Mouse (Mus musculus) gastrocnemius, adult 2 months (tissue): ENCODE results near the gene Gm20388. TPM values are rescaled to one million over a fixed set of nuclear protein-coding genes. Genes with fewer than 3 reads are reported as not detected.
A peak's percentile ranks its signal among the peaks of the same experiment; 100 is the strongest.

Source experiments
- DNase-seq: peaks from one replicate; pipeline ENCODE4 v3.0.0; 2022
- H3K27ac ChIP-seq: fragments of 200-600 bp; 2 replicates; pipeline ENCODE4 v1.8.1; 2022; ENCODE audit warnings: mild to moderate bottlenecking
- H3K4me3 ChIP-seq: fragments of 200-600 bp; 2 replicates; pipeline ENCODE4 v1.8.1; 2022; ENCODE audit warnings: mild to moderate bottlenecking, moderate library complexity
- CTCF ChIP-seq: fragments of 200-600 bp; IDR thresholded peaks from 2 replicates; pipeline ENCODE4 v1.8.1; 2022; ENCODE audit warnings: antibody characterized with exemption, mild to moderate bottlenecking, moderate library complexity
- intact Hi-C: fragments of 180-260 bp; cut with DNase I; formaldehyde crosslinking; loops from one replicate; pipeline ENCODE4 v1.15.1; 2025
- total RNA-seq, 2 experiments: library from RNA; stranded (reverse); gene quantifications; 2 replicates each; pipeline ENCODE4 v1.2.3; 2021

Gm20388 gene
- total RNA-seq, 2 experiments from 2014 or later = 6.1 to 15.0 TPM

DNA sequence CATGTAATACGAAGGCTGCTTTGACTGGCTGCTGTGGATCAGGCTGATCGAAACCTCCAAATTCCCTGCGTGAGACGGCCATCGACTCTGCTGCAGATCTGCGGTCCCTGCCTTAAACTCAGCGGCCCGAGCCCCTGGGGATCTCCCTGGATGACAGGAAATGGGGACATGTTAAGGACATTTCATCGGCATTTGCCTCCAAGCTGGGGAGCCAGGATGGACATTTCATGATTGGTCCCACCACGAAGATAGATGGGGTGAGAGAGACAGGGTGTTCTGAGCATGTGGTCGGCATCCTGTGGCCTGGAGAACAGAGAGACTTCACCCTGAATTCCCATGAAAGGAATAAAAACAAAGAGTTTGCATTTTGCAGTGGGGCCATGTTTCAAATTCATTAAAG lies 1484.7 kb downstream of the Gm20388 start:
- no peak overlapping the region for H3K27ac ChIP-seq
- no peak overlapping the region for H3K4me3 ChIP-seq
- intact Hi-C loops = loop anchor here (5.0 kb wide), 1 partner anchor 117 kb away; no protein-coding TSS in a partner anchor
- no peak for TF ChIP-seq CTCF
- DNase-seq = peak; percentile 18

DNA sequence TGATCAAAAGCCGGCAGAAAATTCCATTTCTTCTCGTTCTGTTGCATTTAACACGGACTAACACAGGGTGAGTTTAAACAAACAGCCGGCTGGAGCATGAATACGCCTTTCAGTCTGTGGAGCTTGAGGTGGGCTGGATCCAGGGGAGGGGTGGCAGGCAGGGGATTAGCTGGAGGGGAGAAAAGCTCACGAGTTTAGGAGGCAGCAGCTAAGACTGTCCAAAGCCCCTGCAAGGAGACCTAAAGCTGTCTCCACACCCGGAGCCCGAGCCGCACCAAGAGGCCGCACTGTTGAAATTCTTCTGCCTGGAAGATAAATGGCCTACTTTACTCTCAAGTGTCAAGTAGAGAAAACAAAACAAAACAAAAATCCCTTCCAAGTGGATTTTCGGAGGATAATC lies 1485.5 kb downstream of the Gm20388 start:
- Histone ChIP-seq H3K4me3 (no peak overlapping the region), H3K27ac (no peak overlapping the region)
- peak; percentile 9 for DNase-seq
- intact Hi-C loops = loop anchor here (5.0 kb wide), 1 partner anchor 116 kb away; no protein-coding TSS in a partner anchor
- no peak for TF ChIP-seq CTCF

DNA sequence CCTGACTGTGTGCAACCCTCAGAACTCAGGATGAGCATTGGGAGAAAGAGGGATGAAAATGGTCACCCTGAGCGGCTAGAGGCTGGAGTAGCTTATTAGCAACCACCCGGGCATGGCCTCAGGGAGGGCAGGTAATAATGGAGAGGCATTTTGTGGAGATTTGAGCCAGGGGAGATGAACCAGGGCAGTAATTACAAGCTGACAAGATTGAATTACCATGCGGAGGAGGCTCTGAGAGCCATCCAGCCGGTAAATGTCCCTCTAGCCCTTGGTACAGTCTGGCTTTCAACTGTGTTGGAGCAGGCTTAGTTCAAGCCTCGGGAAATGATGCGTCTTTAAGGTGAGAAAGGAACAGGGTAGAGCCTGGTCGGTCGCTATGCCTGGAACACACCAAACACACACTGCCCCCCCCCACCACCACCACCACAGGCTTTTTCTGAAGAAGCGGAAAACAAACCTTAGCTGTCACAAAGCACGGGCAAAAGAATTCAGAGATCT lies 1486.6 kb downstream of the Gm20388 start:
- H3K27ac ChIP-seq = no peak overlapping the region
- no peak for TF ChIP-seq CTCF
- no peak overlapping the region for H3K4me3 ChIP-seq
- DNase-seq = no peak
- intact Hi-C loops = loop anchor here (5.0 kb wide), 1 partner anchor 115 kb away; no protein-coding TSS in a partner anchor

DNA sequence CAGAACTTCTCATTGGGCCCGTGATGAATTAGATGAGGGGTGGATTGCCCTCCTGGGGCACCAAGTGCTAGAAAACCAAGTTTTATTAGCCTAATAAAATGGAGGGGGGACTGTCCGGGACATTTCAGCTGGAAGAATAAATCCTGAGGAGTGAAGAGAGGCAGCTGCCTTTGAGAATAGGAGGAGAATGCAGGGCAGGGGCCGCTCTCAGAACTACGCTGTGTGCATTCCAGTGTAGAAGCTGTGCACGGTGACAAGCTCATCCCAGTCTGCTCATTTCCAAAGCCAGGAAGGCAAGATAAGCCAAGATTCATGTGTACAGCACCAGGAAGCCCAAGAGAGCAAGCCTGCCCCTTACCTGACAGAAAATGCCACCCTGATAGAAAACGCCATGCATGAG lies 1487.4 kb downstream of the Gm20388 start:
- intact Hi-C loops = loop anchor here (5.0 kb wide), 1 partner anchor 114 kb away; no protein-coding TSS in a partner anchor
- Histone ChIP-seq H3K4me3 (no peak overlapping the region), H3K27ac (no peak overlapping the region)
- no peak for DNase-seq
- no peak for TF ChIP-seq CTCF

DNA sequence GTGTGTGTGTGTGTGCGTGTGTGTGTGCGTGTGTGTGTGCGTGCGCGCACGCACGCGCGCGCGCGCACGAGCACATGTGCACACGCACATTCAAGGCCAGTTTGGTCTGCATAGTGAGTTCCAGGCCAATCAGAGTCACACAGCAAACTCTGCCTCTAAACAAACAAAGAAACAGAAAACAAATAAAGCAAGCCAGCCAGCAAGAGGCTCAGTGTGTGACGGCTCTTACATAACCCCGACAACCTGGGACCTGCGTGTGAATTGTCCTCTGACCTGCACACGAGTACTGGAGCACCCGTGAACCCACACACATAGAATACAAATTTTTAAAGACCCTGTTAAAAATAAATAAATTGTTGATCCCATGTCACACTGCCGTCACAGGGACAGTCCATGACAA lies 1488.1 kb downstream of the Gm20388 start:
- no peak for DNase-seq
- intact Hi-C loops = loop anchor here (5.0 kb wide), 1 partner anchor 114 kb away; no protein-coding TSS in a partner anchor
- no peak overlapping the region for H3K4me3 ChIP-seq
- no peak overlapping the region for H3K27ac ChIP-seq
- no peak for TF ChIP-seq CTCF

DNA sequence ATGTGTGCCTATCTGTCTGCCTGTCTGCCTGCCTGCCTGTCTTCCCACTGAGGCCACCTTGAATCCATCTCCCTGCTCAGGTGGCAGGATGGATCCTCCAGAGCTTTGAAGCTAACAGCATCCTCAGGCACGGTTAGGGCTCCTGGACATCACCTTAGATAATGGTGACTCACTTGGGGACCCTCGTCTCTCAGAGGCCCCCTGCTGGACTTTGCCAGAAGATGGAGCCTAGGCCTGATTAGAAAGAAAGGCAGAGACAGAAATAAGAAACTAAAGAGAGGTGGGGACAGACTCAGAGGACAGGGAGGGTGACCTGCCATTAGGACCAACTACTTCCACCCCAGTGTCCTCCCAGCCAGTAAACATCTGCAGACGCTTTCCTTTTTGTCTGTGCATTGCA lies 1488.5 kb downstream of the Gm20388 start:
- no peak overlapping the region for H3K27ac ChIP-seq
- H3K4me3 ChIP-seq = no peak overlapping the region
- intact Hi-C loops = loop anchor here (5.0 kb wide), 1 partner anchor 113 kb away; no protein-coding TSS in a partner anchor
- TF ChIP-seq CTCF = no peak
- DNase-seq = no peak

DNA sequence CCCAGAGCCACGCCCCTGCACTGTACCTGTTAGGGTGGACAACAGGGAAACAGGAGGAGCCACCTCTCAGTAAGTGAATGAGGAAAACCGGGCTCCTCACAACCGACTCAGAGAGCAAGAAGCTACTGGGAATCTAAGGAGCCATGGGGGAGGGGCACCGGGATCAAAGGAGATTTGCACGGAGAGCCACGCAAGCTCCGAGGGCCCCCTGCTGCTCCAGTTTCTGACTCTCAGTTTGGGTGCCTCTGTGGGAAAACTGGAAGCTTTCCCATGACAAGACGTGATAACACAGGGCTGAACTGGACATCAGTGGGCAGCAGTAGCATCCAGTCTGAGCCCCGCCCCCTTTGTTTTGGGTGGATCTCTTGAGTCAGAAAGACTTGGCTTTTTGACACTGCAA lies 1489.9 kb downstream of the Gm20388 start:
- Histone ChIP-seq H3K4me3 (no peak overlapping the region), H3K27ac (no peak overlapping the region)
- DNase-seq = peak; percentile 14
- intact Hi-C loops = no loop called here
- TF ChIP-seq CTCF = no peak

DNA sequence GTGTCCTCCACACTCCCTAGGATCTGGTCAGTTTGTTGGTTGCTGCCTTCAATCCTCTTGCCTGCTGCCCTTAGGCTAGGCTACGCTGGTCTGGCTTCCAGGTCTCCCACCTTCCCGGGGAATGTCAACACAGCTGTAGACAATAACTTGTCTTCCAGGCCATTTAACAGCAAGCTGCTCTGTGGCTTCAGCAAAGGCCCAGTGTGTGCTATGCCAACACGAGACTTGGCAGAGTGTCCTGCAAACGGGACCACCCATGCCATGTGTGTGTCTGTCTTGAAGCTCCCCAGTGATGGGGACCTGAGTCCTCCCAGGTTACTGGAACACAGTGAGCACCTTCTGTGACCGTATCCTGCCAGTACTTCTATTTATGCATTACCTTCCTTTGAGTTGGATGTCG lies 1493.2 kb downstream of the Gm20388 start:
- H3K4me3 ChIP-seq = no peak overlapping the region
- intact Hi-C loops = no loop called here
- H3K27ac ChIP-seq = no peak overlapping the region
- TF ChIP-seq CTCF = no peak
- DNase-seq = no peak

DNA sequence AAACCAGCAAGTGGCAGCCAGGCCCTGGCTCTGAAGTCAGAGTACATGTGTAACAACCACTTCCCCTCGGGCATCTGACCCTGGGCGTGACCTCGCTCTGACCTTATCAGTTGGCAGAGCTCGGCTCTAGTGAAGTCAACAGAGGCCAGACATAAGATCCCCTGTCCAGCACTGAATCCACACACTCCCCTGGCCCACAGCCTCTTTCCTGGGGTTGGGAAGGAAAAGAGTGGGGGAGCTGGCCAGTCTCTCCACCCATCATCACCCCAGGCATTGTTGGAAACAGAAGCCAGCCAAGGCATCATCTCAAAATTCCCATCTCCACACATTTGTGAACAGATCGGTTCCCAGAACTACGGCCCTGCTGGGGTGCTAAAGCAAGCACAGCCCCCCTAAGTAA lies 1507.4 kb downstream of the Gm20388 start:
- Histone ChIP-seq H3K27ac (no peak overlapping the region), H3K4me3 (no peak overlapping the region)
- TF ChIP-seq CTCF = no peak
- no peak for DNase-seq
- intact Hi-C loops = no loop called here

DNA sequence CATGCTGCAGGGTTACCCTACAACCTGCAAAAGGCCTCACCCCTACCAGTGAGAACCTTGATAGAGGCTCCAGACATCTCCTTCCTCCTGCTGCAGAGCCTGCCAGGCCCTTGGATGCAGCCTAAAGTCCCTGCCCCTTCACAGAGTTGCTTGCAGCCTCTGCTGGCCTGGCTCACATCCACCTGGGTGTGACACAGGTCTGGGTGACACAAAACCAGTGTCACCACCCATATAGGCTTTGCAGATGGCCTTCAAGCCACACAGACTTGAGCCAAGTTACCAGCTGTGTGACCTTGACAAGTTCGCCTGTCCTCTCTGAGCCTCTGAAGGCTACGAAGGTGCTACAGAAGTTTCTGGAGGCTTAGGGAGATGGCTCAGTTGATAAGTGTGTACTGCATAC lies 1508.9 kb downstream of the Gm20388 start:
- intact Hi-C loops = no loop called here
- H3K4me3 ChIP-seq = no peak overlapping the region

DNA sequence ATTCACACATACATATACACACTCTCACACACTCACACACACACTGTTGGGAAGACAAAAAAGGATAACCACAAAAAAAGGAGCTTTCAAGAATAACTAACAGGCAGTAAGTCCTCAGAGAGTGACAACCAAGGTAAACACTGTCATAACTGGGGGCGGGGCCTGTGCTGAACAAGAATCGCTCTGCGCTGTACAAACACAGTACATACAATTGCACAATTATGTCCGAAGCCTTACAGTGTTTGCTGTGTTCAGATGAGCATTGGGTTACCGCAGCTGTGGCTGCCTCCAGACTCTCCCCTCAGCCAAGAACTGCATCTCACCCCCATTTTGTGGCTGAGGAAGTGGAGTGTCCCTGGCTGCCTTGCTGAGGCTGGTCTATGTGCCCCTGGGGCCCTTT lies 1510.4 kb downstream of the Gm20388 start:
- no peak overlapping the region for H3K27ac ChIP-seq
- intact Hi-C loops = no loop called here
- DNase-seq = no peak
- H3K4me3 ChIP-seq = no peak overlapping the region
- no peak for TF ChIP-seq CTCF

More for the DNA sequence above, 1508.9 kb downstream of the Gm20388 start:
- no peak for DNase-seq
- H3K27ac ChIP-seq = no peak overlapping the region
- no peak for TF ChIP-seq CTCF

DNA sequence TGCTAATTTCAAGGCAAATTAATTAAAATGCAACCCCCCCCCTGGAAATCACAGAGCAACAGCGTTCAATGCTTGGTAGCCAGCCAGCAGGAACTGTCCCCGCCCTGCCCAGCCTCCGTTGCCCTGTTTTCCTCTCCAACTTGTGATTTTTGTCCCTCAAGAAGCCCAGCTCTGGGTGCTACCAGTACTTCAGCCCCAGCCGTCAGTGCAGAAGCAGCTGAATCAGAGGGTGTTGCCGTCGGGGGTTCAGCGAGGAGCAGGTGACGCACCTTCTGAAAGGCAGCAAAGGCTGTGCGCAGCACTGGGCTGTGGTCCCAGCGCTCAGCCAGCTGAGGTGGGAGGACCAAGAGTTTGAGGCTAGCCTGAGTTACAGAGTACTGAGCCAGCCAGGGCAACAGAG lies 1513.4 kb downstream of the Gm20388 start:
- DNase-seq = no peak
- peak overlapping the region; percentile 30 for H3K4me3 ChIP-seq
- intact Hi-C loops = no loop called here
- peak overlapping the region; percentile 54; the same call in 1 of the 2 replicates for H3K27ac ChIP-seq
- no peak for TF ChIP-seq CTCF

DNA sequence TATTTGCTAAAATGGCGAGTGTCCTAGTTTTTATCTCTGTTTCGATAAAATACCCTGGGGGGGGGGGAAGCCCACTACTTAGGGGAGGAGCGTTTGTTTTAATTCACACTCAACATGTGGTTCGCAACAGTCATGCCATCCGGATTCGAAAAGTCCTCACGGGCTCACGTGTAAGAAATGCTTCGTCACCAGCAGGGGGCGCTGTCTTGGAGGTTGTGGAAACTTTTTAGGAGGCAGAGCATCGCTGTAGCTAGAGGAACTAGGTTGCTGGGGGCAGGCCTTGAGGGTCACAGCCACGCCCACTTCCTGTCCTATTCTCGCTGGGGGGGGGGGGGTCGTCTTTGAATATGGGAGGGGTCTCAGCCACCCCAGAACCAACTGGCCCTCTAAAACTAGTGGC lies 1514.0 kb downstream of the Gm20388 start:
- H3K27ac ChIP-seq = peak overlapping the region; percentile 54; the same call in 1 of the 2 replicates
- intact Hi-C loops = no loop called here
- no peak overlapping the region for H3K4me3 ChIP-seq
- TF ChIP-seq CTCF = peak; percentile 52
- peak; percentile 36 for DNase-seq

DNA sequence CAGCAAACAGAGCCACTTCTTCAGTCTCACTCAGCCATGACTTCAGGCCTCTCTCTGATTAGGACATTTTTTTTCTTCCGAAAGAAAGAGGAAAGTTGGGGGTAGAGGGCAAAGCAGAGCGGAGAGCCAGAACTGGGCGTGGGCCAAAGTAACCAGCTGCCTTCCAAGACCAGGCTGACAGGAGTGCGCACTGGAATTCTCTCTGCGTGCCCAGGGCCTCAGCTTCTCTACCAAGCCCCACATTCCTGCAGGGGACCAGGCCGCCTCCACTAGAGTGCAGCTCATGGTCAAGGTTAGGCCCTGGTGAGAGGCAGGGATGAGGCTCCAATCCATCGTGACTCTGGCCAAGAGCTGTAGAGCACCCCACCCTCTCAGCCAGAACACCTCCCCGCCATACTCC lies 1520.9 kb downstream of the Gm20388 start:
- Histone ChIP-seq H3K27ac (peak overlapping the region; percentile 59), H3K4me3 (no peak overlapping the region)
- TF ChIP-seq CTCF = no peak
- DNase-seq = no peak
- intact Hi-C loops = no loop called here
